Mouse (Mus musculus) naive thymus-derived CD4-positive, alpha-beta T cell, adult 2 months (primary cell): Measurements from ENCODE around the gene Pbdc1.
"Not testable (repeated sequence)": the region's sequence is repeated elsewhere in the genome, so short reads cannot be mapped to it uniquely, and the experiment has no call there.

Experiments
- DNase-seq: peaks from one replicate; pipeline ENCODE4 v3.0.0-alpha.2; 2011; ENCODE audit warnings: low read depth

Pbdc1 gene

GRCm38 (mm10) chrX:105079615-105080092 lies at the start of gene Pbdc1:
Gene Pbdc1, plus strand, starts transcription at chrX:105079756.
- peak; percentile 93 for DNase-seq

GRCm38 (mm10) chrX:105037666-105038065 lies 41.9 kb upstream of the Pbdc1 start:
- DNase-seq = no peak

- no peak for DNase-seq
Observed at GRCm38 (mm10) chrX:105064294-105064693, 15.3 kb upstream of the Pbdc1 start.

- DNase-seq = no peak
Observed at GRCm38 (mm10) chrX:105064801-105065200, 14.8 kb upstream of the Pbdc1 start.

GRCm38 (mm10) chrX:105069671-105070503 lies 9.7 kb upstream of the Pbdc1 start:
- peak; percentile 81 for DNase-seq

GRCm38 (mm10) chrX:105079151-105079550 lies 405 bp upstream of the Pbdc1 start:
- DNase-seq = no peak

- DNase-seq = no peak
Observed at GRCm38 (mm10) chrX:105080096-105080495, 540 bp downstream of the Pbdc1 start.

- not testable (repeated sequence) for DNase-seq
Observed at GRCm38 (mm10) chrX:105083013-105083412, 3.5 kb downstream of the Pbdc1 start.

- peak; percentile 63 for DNase-seq
Observed at GRCm38 (mm10) chrX:105104175-105104574, 24.6 kb downstream of the Pbdc1 start.

- DNase-seq = no peak
Observed at GRCm38 (mm10) chrX:105114994-105115393, 35.4 kb downstream of the Pbdc1 start.

GRCm38 (mm10) chrX:105120275-105121226 lies 41.0 kb downstream of the Pbdc1 start, which contains the start of gene Magee1:
Gene Magee1, plus strand, starts transcription at chrX:105120378.
- DNase-seq = peak; percentile 75

- DNase-seq = peak; percentile 77
Observed at GRCm38 (mm10) chrX:105121227-105121865, 41.8 kb downstream of the Pbdc1 start.

- DNase-seq = peak; percentile 4
Observed at GRCm38 (mm10) chrX:105124903-105125302, 45.3 kb downstream of the Pbdc1 start.

- DNase-seq = no peak
Observed at GRCm38 (mm10) chrX:105151872-105152461, 72.4 kb downstream of the Pbdc1 start.

- DNase-seq = not testable (repeated sequence)
Observed at GRCm38 (mm10) chrX:105165007-105165406, 85.5 kb downstream of the Pbdc1 start.
